Mouse (Mus musculus) activated CD4-positive, CD25-positive, alpha-beta regulatory T cell, adult 4 months (primary cell): Measurements from ENCODE around the gene Ubb. TPM values are rescaled to one million over a fixed set of nuclear protein-coding genes. Genes with fewer than 3 reads are reported as not detected.
A peak's percentile ranks its signal among the peaks of the same experiment; 100 is the strongest.
"Not testable (repeated sequence)": the region's sequence is repeated elsewhere in the genome, so short reads cannot be mapped to it uniquely, and the experiment has no call there.

Source experiments
- ATAC-seq: one replicate; pipeline ENCODE4 v1.8.0; 2017
- polyA plus RNA-seq, 2 experiments: library from polyadenylated mRNA; unstranded; fragments of 100-300 nt; shearing (Covaris generic); gene quantifications; one replicate each; pipeline ENCODE4 v1.2.1; 2017

Ubb gene
- polyA plus RNA-seq = 1,000 to 10,000 TPM; 5,033 to 6,460 TPM

- peak; percentile 91 for ATAC-seq
These were observed at the start of gene Ubb for GRCm38 (mm10) chr11:62550727-62551225. Gene Ubb (plus strand): TSS chr11:62551171.

- ATAC-seq = peak; percentile 57
These were observed 43.3 kb upstream of the Ubb start for GRCm38 (mm10) chr11:62507683-62508082.

GRCm38 (mm10) chr11:62508365-62508764, 42.6 kb upstream of the Ubb start:
- ATAC-seq = not testable (repeated sequence)

- ATAC-seq = not testable (repeated sequence)
These were observed 42.2 kb upstream of the Ubb start for GRCm38 (mm10) chr11:62508816-62509215.

- ATAC-seq = no peak
These were observed 41.4 kb upstream of the Ubb start for GRCm38 (mm10) chr11:62509571-62509970.

- no peak for ATAC-seq
These were observed 40.0 kb upstream of the Ubb start for GRCm38 (mm10) chr11:62510956-62511355.

- no peak for ATAC-seq
These were observed 39.3 kb upstream of the Ubb start for GRCm38 (mm10) chr11:62511444-62512202.

GRCm38 (mm10) chr11:62512529-62513080, 38.4 kb upstream of the Ubb start:
- ATAC-seq = no peak

GRCm38 (mm10) chr11:62513311-62513710, 37.7 kb upstream of the Ubb start:
- ATAC-seq = no peak

- ATAC-seq = no peak
These were observed 32.0 kb upstream of the Ubb start for GRCm38 (mm10) chr11:62518991-62519390.

GRCm38 (mm10) chr11:62522283-62522682, 28.7 kb upstream of the Ubb start:
- ATAC-seq = no peak

GRCm38 (mm10) chr11:62537089-62537488, 13.9 kb upstream of the Ubb start:
- no peak for ATAC-seq

- no peak for ATAC-seq
These were observed 13.4 kb upstream of the Ubb start for GRCm38 (mm10) chr11:62537590-62537989.

- ATAC-seq = peak; percentile 40
These were observed 12.5 kb upstream of the Ubb start for GRCm38 (mm10) chr11:62538321-62539088.

GRCm38 (mm10) chr11:62539089-62539890, 11.7 kb upstream of the Ubb start, which contains the start of gene Cenpv:
Gene Cenpv (minus strand): TSS chr11:62539261.
- peak; percentile 61 for ATAC-seq

GRCm38 (mm10) chr11:62540167-62540566, 10.8 kb upstream of the Ubb start:
- no peak for ATAC-seq

GRCm38 (mm10) chr11:62540969-62541368, 10.0 kb upstream of the Ubb start:
- ATAC-seq = no peak

GRCm38 (mm10) chr11:62541581-62541980, 9.4 kb upstream of the Ubb start:
- no peak for ATAC-seq

- ATAC-seq = no peak
These were observed 7.0 kb upstream of the Ubb start for GRCm38 (mm10) chr11:62543991-62544390.

GRCm38 (mm10) chr11:62549782-62550181, 1.2 kb upstream of the Ubb start:
- no peak for ATAC-seq

GRCm38 (mm10) chr11:62550227-62550685, 715 bp upstream of the Ubb start:
- no peak for ATAC-seq
